Mouse (Mus musculus) MN1 (cell line): ENCODE results near the gene Xrcc3.

Experiments
- DNase-seq: peaks from one replicate; pipeline ENCODE4 v3.0.0-alpha.2; 2016; ENCODE audit warnings: low spot score

Xrcc3 gene

GRCm38 (mm10) chr12:111774156-111774555 is 39.5 kb downstream of the Xrcc3 start:
- no peak for DNase-seq

GRCm38 (mm10) chr12:111770651-111771050 is 43.0 kb downstream of the Xrcc3 start:
- no peak for DNase-seq

GRCm38 (mm10) chr12:111769816-111770577 is 43.7 kb downstream of the Xrcc3 start:
- no peak for DNase-seq

GRCm38 (mm10) chr12:111769306-111769705 is 44.4 kb downstream of the Xrcc3 start:
- peak; percentile 60 for DNase-seq

GRCm38 (mm10) chr12:111768322-111768928 is 45.2 kb downstream of the Xrcc3 start:
- DNase-seq = no peak

- no peak for DNase-seq
These were observed 47.1 kb downstream of the Xrcc3 start for GRCm38 (mm10) chr12:111766313-111767236.

- DNase-seq = no peak
These were observed 50.9 kb downstream of the Xrcc3 start for GRCm38 (mm10) chr12:111762620-111763280.

- DNase-seq = no peak
These were observed 53.3 kb downstream of the Xrcc3 start for GRCm38 (mm10) chr12:111760306-111760908.

GRCm38 (mm10) chr12:111759176-111760061 is 54.3 kb downstream of the Xrcc3 start:
- peak; percentile 46 for DNase-seq

- DNase-seq = peak; percentile 62
These were observed 55.1 kb downstream of the Xrcc3 start, which contains the start of gene Klc1 for GRCm38 (mm10) chr12:111758381-111759175. TSS of gene Klc1 (plus strand) at chr12:111758849.

- DNase-seq = no peak
These were observed 55.9 kb downstream of the Xrcc3 start for GRCm38 (mm10) chr12:111757561-111758325.

GRCm38 (mm10) chr12:111756698-111757082 is 57.0 kb downstream of the Xrcc3 start:
- no peak for DNase-seq

- peak; percentile 19 for DNase-seq
These were observed 57.5 kb downstream of the Xrcc3 start for GRCm38 (mm10) chr12:111756082-111756697.

- DNase-seq = no peak
These were observed 58.4 kb downstream of the Xrcc3 start for GRCm38 (mm10) chr12:111755231-111755630.

GRCm38 (mm10) chr12:111754710-111755109 is 59.0 kb downstream of the Xrcc3 start:
- no peak for DNase-seq

GRCm38 (mm10) chr12:111753347-111753746 is 60.3 kb downstream of the Xrcc3 start:
- DNase-seq = peak; percentile 43
